Mouse (Mus musculus) gastrocnemius, postnatal 25 days (tissue): Measurements from ENCODE around the gene Rps27. TPM values are rescaled to one million over a fixed set of nuclear protein-coding genes. Genes with fewer than 3 reads are reported as not detected.
A peak's percentile ranks its signal among the peaks of the same experiment; 100 is the strongest.
"Not testable (repeated sequence)": the region's sequence is repeated elsewhere in the genome, so short reads cannot be mapped to it uniquely, and the experiment has no call there.

ENCODE experiments used
- DNase-seq: peaks from one replicate; pipeline ENCODE4 v3.0.0; 2022
- long read RNA-seq, 2 experiments: library from polyadenylated mRNA; stranded (forward); transcript quantifications; one replicate each; pipeline ENCODE4 v2.0.0; 2021
- total RNA-seq, 2 experiments: library from RNA; stranded (reverse); gene quantifications; 1 replicate in 1 of 2; 2 replicates in 1 of 2; pipeline ENCODE4 v1.2.3; 2021

The Rps27 gene
- total RNA-seq: 100 to 1,000 TPM; 823 to 860 TPM
- long read RNA-seq, experiment 1, transcript Rps27-201 (4 exons, 345 nt): major isoform, 662 of 671 reads
- long read RNA-seq, experiment 1, transcript Rps27-209 (4 exons, 546 nt): minor isoform, 5 of 671 reads
- long read RNA-seq, experiment 1, partial matches to known transcripts: 3 of 671 reads
- long read RNA-seq, experiment 1, other reads (novel, unspliced or antisense): 1 of 671 reads
- long read RNA-seq, experiment 2, transcript Rps27-201 (4 exons, 345 nt): major isoform, 397 of 400 reads
- long read RNA-seq, experiment 2, partial matches to known transcripts: 1 of 400 reads
- long read RNA-seq, experiment 2, other reads (novel, unspliced or antisense): 0 of 400 reads

GRCm38 (mm10) chr3:90213377-90213866 is at the start of gene Rps27, which contains the start of gene Rab13:
TSS of gene Rps27 (minus strand) at chr3:90213651.
TSS of gene Rab13 (plus strand) at chr3:90213695.
- peak; percentile 85 for DNase-seq

GRCm38 (mm10) chr3:90258521-90258920 is 45.1 kb upstream of the Rps27 start:
- DNase-seq: no peak

- DNase-seq: no peak
These were observed 43.5 kb upstream of the Rps27 start for GRCm38 (mm10) chr3:90256731-90257530.

GRCm38 (mm10) chr3:90255784-90256353 is 42.4 kb upstream of the Rps27 start:
- no peak for DNase-seq

GRCm38 (mm10) chr3:90255194-90255565 is 41.7 kb upstream of the Rps27 start:
- no peak for DNase-seq

GRCm38 (mm10) chr3:90254419-90255193 is 41.2 kb upstream of the Rps27 start:
- DNase-seq: no peak

GRCm38 (mm10) chr3:90253653-90254418 is 40.4 kb upstream of the Rps27 start, which contains the start of gene Crtc2:
TSS of gene Crtc2 (plus strand) at chr3:90254163.
- DNase-seq: peak; percentile 97

GRCm38 (mm10) chr3:90253174-90253573 is 39.7 kb upstream of the Rps27 start:
- not testable (repeated sequence) for DNase-seq

- DNase-seq: not testable (repeated sequence)
These were observed 39.2 kb upstream of the Rps27 start for GRCm38 (mm10) chr3:90252659-90253058.

GRCm38 (mm10) chr3:90251731-90252226 is 38.3 kb upstream of the Rps27 start:
- not testable (repeated sequence) for DNase-seq

GRCm38 (mm10) chr3:90250791-90251190 is 37.3 kb upstream of the Rps27 start:
- no peak for DNase-seq

GRCm38 (mm10) chr3:90248746-90249100 is 35.3 kb upstream of the Rps27 start:
- no peak for DNase-seq

GRCm38 (mm10) chr3:90247960-90248745 is 34.7 kb upstream of the Rps27 start, which contains the start of gene Slc39a1:
TSS of gene Slc39a1 (plus strand) at chr3:90248172.
- peak; percentile 94 for DNase-seq

GRCm38 (mm10) chr3:90247630-90247959 is 34.1 kb upstream of the Rps27 start:
- no peak for DNase-seq

GRCm38 (mm10) chr3:90245406-90245805 is 32.0 kb upstream of the Rps27 start:
- DNase-seq: no peak

GRCm38 (mm10) chr3:90242984-90243775 is 29.7 kb upstream of the Rps27 start, which contains the start of gene Creb3l4:
TSS of gene Creb3l4 (minus strand) at chr3:90243512.
- DNase-seq: no peak

- no peak for DNase-seq
These were observed 28.4 kb upstream of the Rps27 start for GRCm38 (mm10) chr3:90241669-90242358.

GRCm38 (mm10) chr3:90241251-90241650 is 27.8 kb upstream of the Rps27 start:
- DNase-seq: no peak
